Mouse (Mus musculus) testis, adult 2 months (tissue): ENCODE measurements around the gene Rhod. TPM values are rescaled to one million over a fixed set of nuclear protein-coding genes. Genes with fewer than 3 reads are reported as not detected.

Experiments used
- H3K27ac ChIP-seq: fragments of 200-500 bp; 2 replicates; pipeline ENCODE4 v1.5.1; 2012; ENCODE audit warnings: low read depth, low read length; ENCODE audit not compliant: control insufficient read depth, insufficient read depth
- H3K27me3 ChIP-seq: fragments of 200-500 bp; 2 replicates; pipeline ENCODE4 v1.6.1; 2012; ENCODE audit warnings: mild to moderate bottlenecking, low read length, moderate library complexity; ENCODE audit not compliant: control insufficient read depth, insufficient read depth
- H3K36me3 ChIP-seq: fragments of 200-500 bp; 2 replicates; pipeline ENCODE4 v1.6.1; 2012; ENCODE audit warnings: mild to moderate bottlenecking, low read length; ENCODE audit not compliant: control insufficient read depth, insufficient read depth
- H3K4me1 ChIP-seq: fragments of 200-500 bp; 2 replicates; pipeline ENCODE4 v1.6.1; 2012; ENCODE audit warnings: low read length; ENCODE audit not compliant: control insufficient read depth, insufficient read depth
- H3K4me3 ChIP-seq: fragments of 200-500 bp; 2 replicates; pipeline ENCODE4 v1.5.1; 2012; ENCODE audit warnings: low read depth, mild to moderate bottlenecking, low read length, moderate library complexity, mixed read lengths; ENCODE audit not compliant: control insufficient read depth
- CTCF ChIP-seq: fragments of 200-500 bp; IDR thresholded peaks from 2 replicates; pipeline ENCODE4 v1.5.1; 2012; ENCODE audit warnings: low read depth, mild to moderate bottlenecking, inconsistent platforms, low read length, moderate library complexity; ENCODE audit not compliant: control insufficient read depth, insufficient read depth, insufficient replicate concordance
- POLR2A ChIP-seq: fragments of 200-500 bp; IDR thresholded peaks from 2 replicates; pipeline ENCODE4 v1.6.1; 2012; ENCODE audit warnings: low read depth, mild to moderate bottlenecking, inconsistent platforms, low read length, moderate library complexity; ENCODE audit not compliant: control insufficient read depth
- polyA plus RNA-seq: library from polyadenylated mRNA; depleted of rRNA; stranded (reverse); fragments of >200 nt; gene quantifications from 2 replicates; pipeline ENCODE4 v1.2.3, GENCODE M21; 2012

Rhod gene
- polyA plus RNA-seq, 1 experiment, result 9.3 TPM

- TF ChIP-seq CTCF, result no peak
- no peak for TF ChIP-seq POLR2A
- no peaks in the 10 kb centered on the region for H3K36me3 ChIP-seq
Measured at GRCm38 (mm10) chr19:4398959-4399358, 40.3 kb downstream of the Rhod start.

GRCm38 (mm10) chr19:4398630-4398948 lies 40.6 kb downstream of the Rhod start:
- no peak for TF ChIP-seq CTCF
- no peak for TF ChIP-seq POLR2A
- peak overlapping the region; percentile 93 for H3K4me3 ChIP-seq
- H3K4me1 ChIP-seq, result peaks cover 2% of the 10 kb centered on the region
- no peaks in the 10 kb centered on the region for H3K36me3 ChIP-seq
- no peaks in the 10 kb centered on the region for H3K27me3 ChIP-seq
- peak overlapping the region; percentile 97 for H3K27ac ChIP-seq

More at GRCm38 (mm10) chr19:4398959-4399358, 40.3 kb downstream of the Rhod start:
- Histone ChIP-seq H3K4me3 (peak overlapping the region; percentile 27; the same call in 1 of the 2 replicates), H3K27me3 (no peaks in the 10 kb centered on the region), H3K27ac (no peak overlapping the region; the same call in 1 of the 2 replicates), H3K4me1 (peaks cover 2% of the 10 kb centered on the region)

GRCm38 (mm10) chr19:4397798-4398629 lies 41.2 kb downstream of the Rhod start, which contains the start of gene Kdm2a:
Kdm2a (minus strand) TSS chr19:4398285.
- Histone ChIP-seq H3K27ac (peak within 1 kb of the TSS; percentile 97), H3K4me3 (peak within 1 kb of the TSS; percentile 93), H3K36me3 (no peaks in the 10 kb centered on the region), H3K4me1 (peaks cover 2% of the 10 kb centered on the region), H3K27me3 (no peaks in the 10 kb centered on the region)
- TF ChIP-seq POLR2A (no peak; the same call in none of the 2 replicates), CTCF (no peak)

GRCm38 (mm10) chr19:4396998-4397797 lies 42.0 kb downstream of the Rhod start:
- H3K27ac ChIP-seq, result peak overlapping the region; percentile 97
- H3K4me3 ChIP-seq, result peak overlapping the region; percentile 93
- no peaks in the 10 kb centered on the region for H3K36me3 ChIP-seq
- H3K4me1 ChIP-seq, result peaks cover 2% of the 10 kb centered on the region
- no peaks in the 10 kb centered on the region for H3K27me3 ChIP-seq
- TF ChIP-seq CTCF, result no peak
- peak; percentile 77 for TF ChIP-seq POLR2A

- Histone ChIP-seq H3K36me3 (no peaks in the 10 kb centered on the region), H3K27ac (peak overlapping the region; percentile 79), H3K4me3 (peak overlapping the region; percentile 87), H3K27me3 (no peaks in the 10 kb centered on the region), H3K4me1 (peaks cover 2% of the 10 kb centered on the region)
- TF ChIP-seq POLR2A, result no peak
Measured at GRCm38 (mm10) chr19:4396081-4396997, 42.9 kb downstream of the Rhod start.

GRCm38 (mm10) chr19:4387276-4387675 lies 52.0 kb downstream of the Rhod start:
- Histone ChIP-seq H3K27ac (no peak overlapping the region), H3K4me3 (no peak overlapping the region), H3K36me3 (peaks cover 2% of the 10 kb centered on the region), H3K4me1 (no peaks in the 10 kb centered on the region), H3K27me3 (no peaks in the 10 kb centered on the region)
- no peak for TF ChIP-seq POLR2A
- no peak for TF ChIP-seq CTCF

- Histone ChIP-seq H3K36me3 (peaks cover 2% of the 10 kb centered on the region), H3K4me1 (no peaks in the 10 kb centered on the region), H3K27ac (no peak overlapping the region), H3K27me3 (no peaks in the 10 kb centered on the region), H3K4me3 (no peak overlapping the region)
- TF ChIP-seq CTCF, result no peak
- TF ChIP-seq POLR2A, result no peak
Measured at GRCm38 (mm10) chr19:4385026-4385425, 54.2 kb downstream of the Rhod start.
